Mouse (Mus musculus) testis, adult 2 months (tissue): ENCODE measurements around the gene Rela. TPM values are rescaled to one million over a fixed set of nuclear protein-coding genes. Genes with fewer than 3 reads are reported as not detected.
A peak's percentile ranks its signal among the peaks of the same experiment; 100 is the strongest.

Experiments used
- H3K27ac ChIP-seq: fragments of 200-500 bp; 2 replicates; pipeline ENCODE4 v1.5.1; 2012; ENCODE audit warnings: low read depth, low read length; ENCODE audit not compliant: control insufficient read depth, insufficient read depth
- H3K27me3 ChIP-seq: fragments of 200-500 bp; 2 replicates; pipeline ENCODE4 v1.6.1; 2012; ENCODE audit warnings: mild to moderate bottlenecking, low read length, moderate library complexity; ENCODE audit not compliant: control insufficient read depth, insufficient read depth
- H3K36me3 ChIP-seq: fragments of 200-500 bp; 2 replicates; pipeline ENCODE4 v1.6.1; 2012; ENCODE audit warnings: mild to moderate bottlenecking, low read length; ENCODE audit not compliant: control insufficient read depth, insufficient read depth
- H3K4me1 ChIP-seq: fragments of 200-500 bp; 2 replicates; pipeline ENCODE4 v1.6.1; 2012; ENCODE audit warnings: low read length; ENCODE audit not compliant: control insufficient read depth, insufficient read depth
- H3K4me3 ChIP-seq: fragments of 200-500 bp; 2 replicates; pipeline ENCODE4 v1.5.1; 2012; ENCODE audit warnings: low read depth, mild to moderate bottlenecking, low read length, moderate library complexity, mixed read lengths; ENCODE audit not compliant: control insufficient read depth
- CTCF ChIP-seq: fragments of 200-500 bp; IDR thresholded peaks from 2 replicates; pipeline ENCODE4 v1.5.1; 2012; ENCODE audit warnings: low read depth, mild to moderate bottlenecking, inconsistent platforms, low read length, moderate library complexity; ENCODE audit not compliant: control insufficient read depth, insufficient read depth, insufficient replicate concordance
- POLR2A ChIP-seq: fragments of 200-500 bp; IDR thresholded peaks from 2 replicates; pipeline ENCODE4 v1.6.1; 2012; ENCODE audit warnings: low read depth, mild to moderate bottlenecking, inconsistent platforms, low read length, moderate library complexity; ENCODE audit not compliant: control insufficient read depth
- polyA plus RNA-seq: library from polyadenylated mRNA; depleted of rRNA; stranded (reverse); fragments of >200 nt; gene quantifications from 2 replicates; pipeline ENCODE4 v1.2.3, GENCODE M21; 2012; rRNA removed

The Rela gene
- polyA plus RNA-seq, 1 experiment = 42.5 TPM

DNA sequence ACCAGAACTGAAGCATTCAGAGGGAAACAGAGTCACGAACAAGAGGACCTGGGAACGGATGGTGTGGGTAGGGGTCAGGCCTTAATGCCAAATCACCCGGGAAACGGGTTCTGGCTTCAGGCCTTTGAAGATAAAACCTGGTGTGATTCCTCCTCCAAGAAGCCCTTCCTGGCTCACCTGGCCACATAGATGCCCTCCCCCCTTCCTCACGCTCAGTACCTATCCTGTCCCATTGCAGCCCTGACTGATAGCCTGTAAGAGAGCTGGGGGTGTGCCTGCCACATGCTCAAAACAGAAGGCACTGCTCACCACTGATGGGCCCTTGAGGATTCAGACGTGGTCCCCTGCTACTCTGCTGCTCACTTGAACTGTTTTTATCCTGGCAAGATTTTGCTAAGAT is 56.5 kb downstream of the Rela start:
- no peaks in the 10 kb centered on the region for H3K27me3 ChIP-seq
- no peak overlapping the region for H3K27ac ChIP-seq
- no peak overlapping the region for H3K4me3 ChIP-seq
- TF ChIP-seq CTCF = no peak
- no peak for TF ChIP-seq POLR2A
- H3K4me1 ChIP-seq = peaks cover 36% of the 10 kb centered on the region
- H3K36me3 ChIP-seq = peaks cover 7% of the 10 kb centered on the region

DNA sequence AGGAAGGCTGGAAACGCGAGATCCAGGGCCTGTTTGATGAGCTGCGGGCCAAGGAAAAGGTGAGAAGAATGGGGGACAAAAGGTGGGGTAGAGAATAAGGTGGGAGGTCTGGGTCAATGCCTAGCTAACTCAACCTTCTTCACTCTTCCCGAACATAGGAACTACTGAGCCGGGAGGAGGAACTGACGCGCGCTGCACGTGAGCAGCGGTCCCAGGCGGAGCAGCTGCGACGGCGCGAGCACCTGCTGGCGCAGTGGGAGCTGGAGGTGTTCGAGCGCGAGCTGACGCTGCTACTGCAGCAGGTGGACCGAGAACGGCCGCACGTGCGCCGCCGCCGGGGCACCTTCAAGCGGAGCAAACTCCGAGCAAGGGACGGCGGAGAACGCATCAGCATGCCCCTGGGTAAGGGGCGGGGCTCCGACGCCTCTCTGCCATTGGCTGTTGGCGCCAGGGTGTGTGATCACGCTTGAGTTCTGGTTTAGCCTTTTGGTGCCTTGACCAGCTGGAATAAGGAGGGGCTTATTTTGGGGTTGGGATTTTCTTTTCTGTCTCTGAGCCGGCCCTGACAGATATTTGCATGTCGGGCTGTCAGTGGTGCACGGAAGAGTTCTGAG is 58.7 kb downstream of the Rela start:
- H3K27ac ChIP-seq = peak overlapping the region; percentile 16; the same call in 1 of the 2 replicates
- peaks cover 21% of the 10 kb centered on the region for H3K4me1 ChIP-seq
- H3K27me3 ChIP-seq = no peaks in the 10 kb centered on the region
- H3K36me3 ChIP-seq = peaks cover 8% of the 10 kb centered on the region
- peak overlapping the region; percentile 6 for H3K4me3 ChIP-seq
- TF ChIP-seq POLR2A (no peak), CTCF (no peak)

Other genes starting within 250 kb of the Rela start
- gene Sart1, start 248.8 kb upstream of the Rela start, polyA plus RNA-seq = 27.4 and 32.8 TPM in 2 replicates
- gene Tsga10ip, start 235.0 kb upstream of the Rela start, polyA plus RNA-seq = 353 and 423 TPM in 2 replicates
- 290 and 345 TPM in 2 replicates for gene Drap1, start 212.5 kb upstream of the Rela start, polyA plus RNA-seq
- 82.3 and 88.1 TPM in 2 replicates for gene AI837181, start 212.3 kb upstream of the Rela start, polyA plus RNA-seq
- 3.2 TPM in 2 replicates for gene Fosl1, start 189.9 kb upstream of the Rela start, polyA plus RNA-seq
- gene Ccdc85b, start 179.6 kb upstream of the Rela start, polyA plus RNA-seq = 0.65 and 0.89 TPM in 2 replicates
- 70.0 and 71.3 TPM in 2 replicates for gene Fibp, start 176.9 kb upstream of the Rela start, polyA plus RNA-seq
- gene Ctsw, start 169.0 kb upstream of the Rela start, polyA plus RNA-seq = 0.14 TPM in 1 of 2 replicates, not detected in the other
- 17.3 and 17.6 TPM in 2 replicates for gene Efemp2, start 163.5 kb upstream of the Rela start, polyA plus RNA-seq
- gene Mus81, start 149.1 kb upstream of the Rela start, polyA plus RNA-seq = 55.3 and 69.7 TPM in 2 replicates
- 225 and 243 TPM in 2 replicates for gene Cfl1, start 147.0 kb upstream of the Rela start, polyA plus RNA-seq
- gene 1700020D05Rik, start 133.7 kb upstream of the Rela start, polyA plus RNA-seq = 289 and 311 TPM in 2 replicates
- gene Snx32, start 126.9 kb upstream of the Rela start, polyA plus RNA-seq = 11.0 and 12.7 TPM in 2 replicates
- gene Ovol1, start 76.8 kb upstream of the Rela start, polyA plus RNA-seq = 8.5 and 10.1 TPM in 2 replicates
- 15.4 and 16.7 TPM in 2 replicates for gene Ap5b1, start 69.5 kb upstream of the Rela start, polyA plus RNA-seq
- 27.3 and 36.7 TPM in 2 replicates for gene Rnaseh2c, start 35.6 kb upstream of the Rela start, polyA plus RNA-seq
- gene Kat5, start 27.2 kb upstream of the Rela start, polyA plus RNA-seq = 108 and 120 TPM in 2 replicates
- gene Sipa1, start 26.2 kb downstream of the Rela start, polyA plus RNA-seq = 5.5 and 9.4 TPM in 2 replicates
- 24.6 and 31.8 TPM in 2 replicates for gene Map3k11, start 51.3 kb downstream of the Rela start, polyA plus RNA-seq
- gene Pcnx3, start 51.4 kb downstream of the Rela start, polyA plus RNA-seq = 63.4 and 67.4 TPM in 2 replicates
- 10.2 and 10.8 TPM in 2 replicates for gene Kcnk7, start 66.9 kb downstream of the Rela start, polyA plus RNA-seq
- 105 and 122 TPM in 2 replicates for gene Ehbp1l1, start 88.8 kb downstream of the Rela start, polyA plus RNA-seq
- 256 and 286 TPM in 2 replicates for gene Fam89b, start 92.2 kb downstream of the Rela start, polyA plus RNA-seq
- gene Ltbp3, start 103.4 kb downstream of the Rela start, polyA plus RNA-seq = 7.6 and 8.1 TPM in 2 replicates
- 43.1 and 46.7 TPM in 2 replicates for gene Scyl1, start 133.9 kb downstream of the Rela start, polyA plus RNA-seq
- 25.3 and 28.1 TPM in 2 replicates for gene Frmd8, start 237.8 kb downstream of the Rela start, polyA plus RNA-seq
- gene Slc25a45, start 240.3 kb downstream of the Rela start, polyA plus RNA-seq = 20.1 and 26.1 TPM in 2 replicates